Mouse (Mus musculus): ENCODE data around the gene Card11.

Card11 gene

DNA sequence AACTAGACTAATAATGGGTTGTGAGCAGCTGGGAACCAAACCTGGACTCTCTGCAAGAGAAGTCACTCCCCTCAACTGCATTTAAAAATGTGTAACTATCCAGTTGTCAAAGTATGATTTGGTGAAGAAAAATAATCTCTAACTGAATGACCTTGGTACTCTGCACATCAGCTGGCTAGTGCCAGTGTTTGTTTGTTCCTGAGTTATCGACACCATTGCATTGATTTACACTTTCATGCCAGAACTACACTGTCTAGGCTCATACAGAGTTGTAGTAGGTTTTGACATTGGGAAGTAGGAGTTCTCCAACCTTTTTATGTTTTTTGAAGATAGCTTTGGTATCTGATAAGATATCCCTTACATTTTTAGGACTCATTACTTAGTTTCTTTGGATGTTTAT, 81.9 kb downstream of the Card11 start:
- no peak for DNase-seq (ENCODE audit: low spot score in 2 of 2)

DNA sequence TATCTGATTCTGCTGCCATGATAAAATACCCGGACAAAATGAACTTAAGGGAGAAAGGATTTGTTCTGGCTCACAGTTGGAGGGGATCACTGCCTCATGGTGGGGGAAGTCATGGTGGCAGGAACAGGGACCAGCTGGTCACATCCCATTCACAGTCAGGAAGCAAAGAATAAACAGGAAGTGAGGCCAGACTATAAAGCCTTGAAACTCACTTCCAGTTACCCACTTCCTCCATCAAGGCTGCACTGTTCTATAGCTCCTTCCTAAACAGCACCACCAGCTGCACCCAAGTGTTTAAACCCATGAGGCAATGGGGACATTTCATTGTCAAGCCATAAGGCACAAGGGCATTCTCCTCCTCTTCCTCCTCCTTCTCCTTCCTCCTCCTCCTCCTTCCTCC, 82.6 kb downstream of the Card11 start:
- no peak for DNase-seq (ENCODE audit: low spot score in 2 of 2)

DNA sequence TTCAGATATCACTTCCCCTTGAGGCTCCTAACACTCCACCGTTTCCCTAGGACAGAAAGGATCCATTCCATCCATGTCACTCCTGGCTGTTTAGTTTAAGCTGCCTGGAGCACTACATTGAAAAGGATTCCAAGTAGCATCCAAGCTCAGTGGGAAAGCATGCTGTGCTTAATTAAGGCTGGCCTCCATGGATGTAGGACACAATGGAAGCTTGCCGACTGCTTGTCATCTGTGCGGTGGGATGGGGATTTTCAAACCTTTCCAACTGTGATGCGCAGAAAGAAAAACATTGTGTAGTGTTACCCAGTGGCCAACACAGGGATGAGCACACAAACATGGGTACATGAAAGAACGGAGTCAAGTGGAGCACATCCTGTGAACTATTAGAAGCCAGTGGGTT, 89.5 kb downstream of the Card11 start:
- DNase-seq (ENCODE audit: low spot score in 2 of 2): no peak

DNA sequence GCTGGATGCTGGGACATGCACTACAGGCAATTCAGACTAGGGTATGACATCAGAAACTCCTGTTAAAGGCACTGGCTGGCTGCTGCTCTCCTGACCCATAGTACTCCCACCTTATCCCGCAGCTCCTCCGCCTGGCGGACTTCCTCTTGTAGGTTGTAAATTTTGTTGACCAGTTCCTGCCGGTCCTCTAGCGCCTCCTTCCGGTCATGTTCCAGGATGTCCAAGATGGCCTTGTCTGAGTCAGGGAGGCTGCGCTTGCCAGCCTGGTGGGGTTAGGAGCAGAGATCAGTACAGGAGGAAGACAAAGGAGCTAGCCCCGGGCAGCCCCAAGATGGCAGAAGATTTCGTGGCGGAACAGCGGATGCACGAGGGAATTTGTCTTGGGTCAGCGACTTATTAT, 99.5 kb downstream of the Card11 start:
- DNase-seq (ENCODE audit: low spot score in 2 of 2): no peak

DNA sequence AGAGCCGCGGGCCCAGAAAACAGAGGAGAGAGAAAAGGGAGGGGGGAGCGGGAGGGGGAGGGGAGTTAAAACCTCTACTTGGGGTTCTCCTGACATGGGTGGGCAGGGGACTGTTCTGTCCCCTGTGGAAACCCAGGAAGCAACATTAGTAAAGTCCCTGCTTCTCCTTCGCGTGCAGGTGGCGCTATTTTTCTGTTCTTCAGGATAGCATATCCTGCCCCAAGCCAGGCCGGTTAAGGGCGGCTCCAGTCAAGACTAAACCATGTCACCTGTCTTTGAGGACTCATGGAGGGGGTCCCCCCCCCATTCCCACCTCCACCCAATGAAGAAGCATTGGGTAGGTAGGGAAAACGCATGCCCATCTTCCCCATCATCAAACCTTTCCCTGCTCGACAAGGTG, 109.3 kb downstream of the Card11 start:
- no peak for DNase-seq (ENCODE audit: low spot score in 2 of 2)

DNA sequence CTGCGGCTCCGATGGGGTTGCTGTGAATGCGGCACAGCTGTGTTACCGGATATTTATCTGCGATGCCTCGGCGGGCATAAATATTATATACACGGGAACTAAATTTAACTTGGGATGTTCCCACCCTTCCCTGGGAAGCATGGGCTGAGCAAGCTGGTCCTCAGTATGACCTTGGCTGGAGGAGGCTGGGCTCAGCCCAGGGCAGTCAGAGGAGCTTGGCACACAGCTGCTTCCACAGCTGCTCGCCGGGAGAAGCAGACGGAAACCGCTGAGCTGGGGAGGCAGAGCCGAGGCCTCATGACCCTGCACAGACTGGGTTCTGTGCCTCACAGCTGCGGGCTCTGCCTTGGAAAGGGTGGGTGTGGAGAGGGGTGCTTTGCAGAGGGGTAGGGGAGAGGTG, 110.3 kb downstream of the Card11 start:
- no peak for DNase-seq (ENCODE audit: low spot score in 2 of 2)

DNA sequence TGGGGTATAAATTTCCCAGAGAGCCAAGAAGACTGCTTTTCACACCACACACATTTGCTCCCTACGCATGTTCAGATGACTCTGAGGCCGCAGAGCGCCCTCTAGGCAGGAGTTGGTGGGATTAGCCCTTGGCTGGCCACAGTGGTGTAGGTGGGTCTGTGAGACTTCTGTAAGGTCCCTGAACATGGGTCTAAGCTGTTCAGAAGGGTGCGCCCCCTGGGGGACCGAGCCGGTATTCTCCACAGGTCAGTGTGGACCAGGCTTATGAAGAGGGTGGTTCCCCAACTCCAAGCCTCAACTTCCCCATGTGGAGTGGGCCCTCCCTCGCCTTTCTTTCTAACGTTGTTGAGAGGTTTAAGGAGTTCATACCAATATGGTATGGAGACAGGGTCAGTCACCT, 110.8 kb downstream of the Card11 start:
- peak in 1 of 2 experiments; percentile 28 for DNase-seq (ENCODE audit: low spot score in 2 of 2)

DNA sequence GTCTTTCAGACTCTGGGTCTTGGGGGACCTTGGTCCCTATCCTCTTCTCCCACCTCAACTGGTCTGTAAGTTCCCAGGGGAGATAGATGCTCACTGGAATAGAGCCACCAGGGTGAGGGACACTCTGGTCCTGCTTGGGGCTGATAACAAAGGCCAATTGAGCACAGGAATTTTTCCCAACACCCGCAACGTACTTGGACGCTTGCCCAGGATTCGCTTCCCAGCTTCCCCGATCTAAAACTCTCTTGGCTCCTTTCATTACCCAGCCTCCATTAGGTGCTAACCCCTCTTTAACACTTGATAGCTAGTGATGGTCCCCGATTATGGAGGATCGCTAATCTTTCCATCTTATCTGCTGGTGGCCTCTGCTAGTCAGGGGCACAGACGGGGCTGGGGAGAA, 112.5 kb downstream of the Card11 start:
- no peak for DNase-seq (ENCODE audit: low spot score in 2 of 2)

DNA sequence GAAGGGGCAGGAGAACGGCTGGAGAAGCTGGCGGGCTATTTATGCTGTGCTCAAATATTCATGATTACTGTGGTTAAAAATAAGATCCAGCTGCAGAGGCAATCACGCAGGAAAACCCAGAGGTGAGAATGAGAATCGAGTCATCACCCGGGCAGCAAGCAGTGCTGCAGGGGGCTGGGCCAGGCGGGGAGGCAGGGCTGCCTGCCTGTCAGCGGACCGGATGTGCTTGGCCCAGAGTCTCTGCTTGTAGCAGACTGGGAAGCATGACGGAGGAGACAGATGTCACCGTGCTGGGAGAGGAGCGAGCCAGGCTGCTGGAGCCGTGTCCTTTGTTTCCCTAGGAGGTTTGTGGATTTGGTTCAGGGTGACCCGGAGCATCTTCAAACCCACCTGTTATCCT, 115.4 kb downstream of the Card11 start:
- DNase-seq (ENCODE audit: low spot score in 2 of 2): no peak

DNA sequence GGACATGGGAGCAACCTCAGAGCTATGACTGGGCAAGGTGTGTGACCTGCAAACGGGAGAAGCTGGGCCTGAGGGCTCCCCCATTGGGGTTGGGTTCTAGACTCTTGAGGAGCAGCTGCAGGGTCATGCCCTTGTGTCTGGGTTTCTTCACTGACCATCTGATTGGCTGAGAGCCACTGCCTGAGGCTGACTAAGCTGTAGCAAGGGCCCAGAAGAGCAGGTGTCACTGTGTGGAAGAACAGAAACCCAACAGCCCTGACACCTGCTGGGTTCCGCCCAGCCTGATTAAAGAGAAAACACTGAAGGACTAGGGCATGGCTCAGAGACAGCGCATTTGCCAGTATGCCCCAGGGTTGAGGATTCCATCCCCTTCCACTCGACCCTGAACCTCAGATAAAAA, 118.0 kb downstream of the Card11 start:
- no peak for DNase-seq (ENCODE audit: low spot score in 2 of 2)

DNA sequence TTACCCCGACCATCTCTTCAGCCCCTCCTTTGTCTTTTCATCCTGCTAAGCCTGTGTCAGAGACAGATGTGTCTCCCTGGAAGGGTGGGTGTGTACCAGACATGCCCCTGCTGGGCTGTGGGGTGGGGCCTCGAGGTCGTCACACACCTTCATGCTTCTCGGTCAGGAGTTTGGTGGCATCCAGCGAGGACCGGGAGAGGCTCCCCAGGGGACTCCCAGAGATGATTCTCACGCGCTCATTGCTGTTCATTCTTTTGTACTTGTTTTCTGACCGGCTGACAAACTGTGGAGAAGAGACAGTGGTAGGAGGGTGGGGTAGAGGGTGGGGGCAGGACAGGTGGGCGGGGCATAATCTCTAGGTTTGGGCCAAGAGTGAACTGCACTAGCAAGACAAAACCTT, 120.2 kb downstream of the Card11 start:
- DNase-seq (ENCODE audit: low spot score in 2 of 2): no peak

DNA sequence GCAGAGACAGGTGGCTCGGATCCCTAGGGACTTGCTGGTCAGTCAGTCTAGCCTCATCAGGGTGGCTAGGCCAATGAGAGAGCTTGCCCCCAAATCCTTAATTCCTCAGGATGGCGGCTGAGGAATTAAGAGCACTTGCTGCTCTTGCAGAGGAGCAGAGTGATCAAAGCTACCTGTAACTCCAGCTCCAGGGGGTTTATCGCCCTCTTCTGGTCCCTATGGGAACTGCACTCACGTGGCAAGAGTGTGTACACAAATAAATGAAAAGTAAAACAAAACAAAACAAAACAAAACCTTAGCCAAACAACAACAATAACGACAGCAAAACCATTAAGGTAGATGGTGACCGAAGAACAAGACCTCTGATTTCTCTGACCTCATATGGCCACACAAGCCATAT, 121.7 kb downstream of the Card11 start:
- DNase-seq (ENCODE audit: low spot score in 2 of 2): no peak

DNA sequence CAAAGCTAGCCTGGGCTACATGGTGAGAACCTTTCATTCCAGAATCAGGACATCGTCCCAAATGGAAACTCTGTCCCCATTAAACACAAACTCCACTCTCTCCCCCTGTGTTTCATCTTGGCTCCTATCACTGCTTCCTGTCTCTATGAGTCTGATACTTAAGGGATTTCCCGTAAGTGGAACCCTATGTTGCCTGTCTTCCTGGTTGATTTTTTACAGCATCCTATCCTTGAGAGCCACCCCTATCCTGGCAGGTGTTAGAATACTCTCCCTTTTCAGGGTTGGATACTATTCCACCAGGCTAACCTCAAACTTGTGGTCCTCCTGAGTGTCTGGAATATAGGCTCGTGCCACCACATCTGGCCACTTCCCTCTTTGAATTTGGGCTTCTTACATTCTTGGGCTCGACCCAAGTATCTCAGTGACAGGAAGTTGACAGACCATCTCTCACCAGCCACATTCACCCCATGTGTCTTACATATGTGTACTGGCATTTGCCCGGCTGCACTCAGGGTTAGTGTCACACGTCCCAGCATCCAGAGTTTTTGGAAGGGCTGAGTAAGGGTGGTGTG, 126.6 kb downstream of the Card11 start:
- no peak for DNase-seq (ENCODE audit: low spot score in 2 of 2)

DNA sequence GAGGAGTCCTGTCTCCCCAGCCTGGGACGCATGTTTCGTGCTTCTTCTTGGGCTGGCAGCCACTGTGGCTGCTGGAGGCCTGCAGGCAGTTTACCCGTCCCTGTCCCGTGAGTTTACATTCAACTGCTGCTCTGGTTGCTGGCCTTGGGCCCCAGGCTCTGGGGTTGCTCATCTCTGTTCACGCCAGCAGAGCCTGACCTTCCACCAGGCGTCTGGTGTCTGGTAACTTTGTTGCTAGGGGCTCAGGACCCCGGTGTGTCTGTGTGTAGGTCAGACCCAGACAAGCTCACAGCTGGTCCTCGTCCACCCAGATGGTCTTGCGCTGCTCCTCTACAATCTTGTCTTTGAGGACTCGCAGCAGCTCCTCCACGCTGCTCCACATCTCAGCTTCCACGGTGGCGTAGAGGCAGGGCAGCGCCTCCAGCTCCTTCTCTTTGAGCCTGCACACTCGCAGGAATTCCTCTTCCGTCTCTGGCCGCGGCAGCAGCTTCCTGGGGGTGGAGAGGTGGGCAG, 127.3 kb downstream of the Card11 start:
- no peak for DNase-seq (ENCODE audit: low spot score in 2 of 2)

DNA sequence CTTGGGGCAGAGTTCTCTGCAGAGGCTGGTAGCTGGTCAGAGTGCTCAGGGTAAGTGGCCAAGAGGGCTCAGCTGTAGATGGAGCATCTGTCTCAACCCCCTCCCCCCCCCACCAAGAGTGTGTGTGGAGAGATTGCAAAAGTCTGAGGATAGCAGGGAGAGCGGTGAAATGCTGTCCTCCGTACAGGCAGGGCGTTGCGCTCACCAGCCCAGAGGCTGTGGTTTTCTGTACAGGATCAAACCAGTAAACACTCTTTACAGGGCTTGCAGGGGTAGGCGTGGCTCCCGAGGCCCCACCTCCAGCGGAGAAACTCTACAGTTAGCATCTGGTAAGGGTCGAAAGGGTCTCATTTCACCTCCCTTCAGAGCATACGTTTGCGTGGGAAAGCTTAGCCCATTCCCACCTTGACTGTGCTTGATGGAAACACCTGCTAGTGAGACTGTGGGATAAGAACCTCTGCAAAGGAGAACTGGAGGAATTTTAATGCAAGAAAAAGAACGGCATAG, 127.8 kb downstream of the Card11 start:
- no peak for DNase-seq (ENCODE audit: low spot score in 2 of 2)

DNA sequence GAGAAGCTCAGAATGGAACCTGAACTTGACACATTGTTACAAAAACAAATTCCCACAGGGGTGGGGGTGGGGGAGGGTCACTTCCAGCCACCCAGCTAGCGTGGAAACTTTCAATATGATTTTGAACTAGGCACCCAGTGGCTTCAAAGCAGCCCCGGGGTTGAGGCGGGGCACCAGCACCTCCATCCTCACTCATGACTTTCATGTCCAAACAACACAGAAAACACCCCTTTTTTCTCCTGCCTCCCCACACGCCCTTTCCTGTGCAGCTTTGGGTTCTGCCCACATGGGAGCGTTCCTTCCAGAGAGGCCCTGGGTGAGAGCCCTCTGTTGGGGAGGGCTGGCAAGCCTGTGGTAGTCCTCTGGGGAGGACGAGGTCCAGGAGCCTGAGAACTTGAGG, 129.1 kb downstream of the Card11 start:
- DNase-seq (ENCODE audit: low spot score in 2 of 2): no peak

DNA sequence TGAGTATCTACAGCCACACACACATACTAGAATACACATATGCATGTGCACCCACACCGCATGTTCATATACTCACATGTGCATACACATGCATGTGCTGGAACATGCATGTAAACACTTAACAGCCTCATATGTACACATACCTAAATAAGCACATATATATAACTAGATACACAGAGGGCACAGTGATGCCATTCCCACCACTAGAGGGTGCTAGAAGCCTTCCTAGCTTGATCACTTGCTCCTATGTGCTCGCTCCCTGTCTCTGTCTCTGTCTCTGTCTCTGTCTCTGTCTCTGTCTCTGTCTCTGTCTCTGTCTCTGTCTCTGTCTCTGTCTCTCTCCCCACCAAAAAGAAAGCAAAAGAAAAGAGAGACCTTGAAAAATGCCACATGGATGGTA, 131.3 kb downstream of the Card11 start:
- DNase-seq (ENCODE audit: low spot score in 2 of 2): peak in 1 of 2 experiments; percentile 34

DNA sequence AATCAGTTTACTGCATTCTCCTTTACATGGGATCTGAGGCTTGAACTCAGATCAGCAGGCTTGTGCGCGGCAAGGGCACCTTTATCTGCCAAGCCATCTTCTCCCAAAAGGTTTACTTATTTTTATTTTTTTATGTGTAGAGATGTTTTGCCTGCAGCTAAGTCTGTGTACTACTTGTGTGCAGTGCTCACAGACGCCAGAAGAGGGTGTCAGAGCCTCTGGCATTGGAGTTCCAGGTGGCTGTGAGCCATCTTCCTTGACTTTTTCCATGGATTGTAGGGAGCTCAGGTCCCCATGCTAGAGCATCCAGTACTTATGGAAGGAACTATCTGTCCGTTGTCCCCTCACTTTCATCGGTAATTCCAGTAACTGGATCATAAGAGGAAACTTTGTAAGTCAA, 140.7 kb downstream of the Card11 start:
- DNase-seq (ENCODE audit: low spot score in 2 of 2): no peak

DNA sequence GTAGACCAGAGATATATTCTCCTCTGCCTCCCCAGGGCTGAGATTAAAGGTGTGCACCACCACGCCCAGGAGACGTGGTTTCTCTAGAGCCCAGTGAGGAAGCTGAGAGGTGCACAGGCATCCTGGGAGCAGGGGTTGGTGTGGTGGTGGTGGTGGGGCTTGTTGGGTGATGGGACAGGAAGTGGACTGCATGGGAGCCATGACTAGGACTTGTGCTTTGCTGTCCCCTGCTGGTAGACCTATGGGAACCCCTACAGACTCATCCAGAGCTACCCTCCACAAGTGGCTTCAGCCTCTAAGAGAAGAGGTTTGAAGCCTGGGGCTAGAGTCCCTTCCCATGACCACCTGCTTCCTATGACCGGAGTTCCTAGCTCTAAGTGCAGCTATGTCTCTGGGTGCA, 142.0 kb downstream of the Card11 start:
- DNase-seq (ENCODE audit: low spot score in 2 of 2): no peak

DNA sequence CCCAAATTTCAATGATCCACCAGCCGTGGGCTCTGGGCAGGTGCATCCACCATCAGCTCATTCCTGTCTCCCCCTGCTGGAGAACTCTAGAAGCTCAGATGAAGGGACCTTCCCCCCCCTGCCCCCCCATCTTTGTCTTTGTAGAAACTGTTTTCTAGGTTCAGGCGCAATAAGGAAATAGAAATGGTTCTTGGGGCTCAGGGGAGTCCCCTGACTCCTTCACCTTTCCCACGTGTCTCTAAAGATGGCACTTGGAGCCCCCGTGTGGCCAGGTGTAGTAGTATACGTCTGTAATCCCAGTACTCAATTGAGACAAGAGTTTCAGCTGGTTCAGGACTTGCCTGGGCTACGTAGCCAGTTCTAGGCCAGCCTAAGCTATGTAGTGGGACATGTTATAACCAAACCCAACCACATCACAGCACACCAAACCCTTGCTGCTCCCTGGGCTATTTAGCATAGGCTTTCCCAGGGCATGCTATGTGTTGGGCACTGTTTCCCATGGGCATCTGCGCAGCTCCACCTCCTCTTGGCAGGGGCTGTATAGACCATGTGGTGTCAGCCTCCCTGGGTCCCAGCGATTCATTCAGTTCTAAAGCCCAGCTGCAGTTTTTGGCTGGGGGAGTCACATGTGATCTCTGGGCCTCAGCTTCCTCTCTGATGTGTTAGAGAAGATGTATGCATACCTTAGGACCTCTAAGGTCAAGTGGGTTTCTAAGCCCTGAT, 142.8 kb downstream of the Card11 start:
- no peak for DNase-seq (ENCODE audit: low spot score in 2 of 2)

DNA sequence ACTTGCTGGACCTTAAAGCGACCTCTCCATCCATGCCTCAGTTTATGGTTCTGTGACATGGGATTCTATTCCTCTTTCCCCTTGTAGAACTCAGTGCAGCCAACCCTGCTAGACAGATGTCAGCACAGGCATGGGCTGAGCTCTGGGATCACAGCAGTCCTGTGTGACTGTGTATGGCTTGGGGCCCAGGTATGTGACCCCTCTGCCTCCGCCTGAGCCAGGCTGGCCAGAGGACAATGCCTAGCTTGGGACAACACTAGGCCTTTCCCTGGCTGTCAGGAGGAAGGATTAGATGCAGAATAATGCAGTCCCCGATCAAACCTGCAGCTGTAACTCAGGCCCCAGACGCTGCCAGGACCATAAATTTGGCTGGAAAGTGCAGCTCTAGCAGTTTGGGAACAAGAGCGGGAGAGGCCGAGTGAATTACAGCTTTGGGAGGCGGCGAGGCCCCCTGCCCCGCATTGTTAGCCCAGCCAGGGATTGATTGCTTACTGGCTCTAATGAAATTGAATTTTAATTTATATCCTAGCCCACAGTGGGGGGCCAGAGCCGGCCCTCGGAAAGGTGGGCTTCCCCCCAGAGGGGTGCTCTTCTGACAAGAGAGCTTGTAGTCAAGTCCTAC, 144.4 kb downstream of the Card11 start:
- DNase-seq (ENCODE audit: low spot score in 2 of 2): no peak

DNA sequence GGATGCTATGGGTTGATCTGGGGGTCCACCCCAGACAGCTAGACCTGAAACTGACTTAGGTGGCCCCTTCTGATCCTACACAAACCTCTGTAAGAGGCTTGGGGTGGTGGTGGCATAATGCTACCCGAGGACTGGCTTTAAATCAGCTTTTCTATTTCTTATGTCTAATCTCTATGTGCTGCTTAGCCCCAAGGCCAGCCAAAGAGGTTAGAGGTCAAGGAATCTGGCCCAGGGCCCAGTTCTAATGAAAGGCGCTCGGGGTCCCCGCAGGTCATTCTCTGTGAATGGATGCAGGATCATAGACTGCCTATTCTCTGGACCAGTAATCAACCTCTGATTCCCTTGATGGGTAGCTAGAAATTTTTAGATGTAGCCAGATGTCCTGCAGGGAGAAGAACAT, 145.7 kb downstream of the Card11 start:
- no peak for DNase-seq (ENCODE audit: low spot score in 2 of 2)

DNA sequence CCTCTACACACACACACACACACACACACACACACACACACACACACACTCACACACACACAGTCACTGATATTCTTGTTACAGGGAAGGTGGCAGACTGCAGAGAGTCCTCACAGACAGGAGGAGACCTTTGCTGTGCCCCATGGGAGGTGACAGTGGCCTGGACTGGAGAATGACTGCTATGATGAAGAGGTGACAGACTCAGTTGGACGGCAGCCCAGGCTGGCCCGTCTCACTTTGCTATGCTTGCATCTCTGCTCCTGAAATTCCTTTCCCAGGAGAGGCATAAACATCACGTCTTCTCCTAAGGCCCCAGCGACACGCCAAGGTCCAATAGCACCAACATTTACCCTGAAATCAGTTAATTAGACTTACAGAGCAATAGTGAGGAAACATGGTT, 146.7 kb downstream of the Card11 start:
- no peak for DNase-seq (ENCODE audit: low spot score in 2 of 2)
